Mouse (Mus musculus) c-Kit-positive CD71-positive TER-119-negative erythroid progenitor cells, embryonic 14.5 days (primary cell): ENCODE measurements around the gene Cables2.
"Not testable (repeated sequence)": the region's sequence is repeated elsewhere in the genome, so short reads cannot be mapped to it uniquely, and the experiment has no call there.

ENCODE experiments used
- DNase-seq: peaks from one replicate; pipeline ENCODE4 v3.0.0-alpha.2; 2013; ENCODE audit warnings: low read depth

The Cables2 gene

GRCm38 (mm10) chr2:180277773-180278320, 4.6 kb upstream of the Cables2 start:
- DNase-seq, result no peak

DNA sequence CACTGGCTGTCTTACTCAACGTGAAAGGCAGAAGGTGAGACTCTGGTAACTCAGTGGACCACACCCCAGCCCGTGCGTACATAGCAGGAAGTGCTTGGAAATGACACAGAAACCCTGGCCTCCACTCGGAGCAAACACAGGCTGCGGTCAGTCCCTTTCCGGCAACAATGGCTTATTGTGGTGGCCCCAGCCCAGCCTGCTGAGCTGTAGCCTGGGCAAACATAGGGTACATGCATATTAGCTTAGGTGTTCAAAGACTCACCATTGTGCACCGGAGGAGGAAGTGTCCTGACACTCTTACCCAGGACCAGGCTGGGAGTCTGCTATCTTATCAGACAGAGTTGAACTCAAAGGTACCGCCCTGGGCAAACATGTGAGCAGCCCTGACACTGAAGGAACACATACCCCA, 3.6 kb upstream of the Cables2 start:
- no peak for DNase-seq

- no peak for DNase-seq
Observed at GRCm38 (mm10) chr2:180276385-180276784, 3.1 kb upstream of the Cables2 start.

GRCm38 (mm10) chr2:180275836-180276235, 2.5 kb upstream of the Cables2 start:
- DNase-seq, result peak; percentile 73

DNA sequence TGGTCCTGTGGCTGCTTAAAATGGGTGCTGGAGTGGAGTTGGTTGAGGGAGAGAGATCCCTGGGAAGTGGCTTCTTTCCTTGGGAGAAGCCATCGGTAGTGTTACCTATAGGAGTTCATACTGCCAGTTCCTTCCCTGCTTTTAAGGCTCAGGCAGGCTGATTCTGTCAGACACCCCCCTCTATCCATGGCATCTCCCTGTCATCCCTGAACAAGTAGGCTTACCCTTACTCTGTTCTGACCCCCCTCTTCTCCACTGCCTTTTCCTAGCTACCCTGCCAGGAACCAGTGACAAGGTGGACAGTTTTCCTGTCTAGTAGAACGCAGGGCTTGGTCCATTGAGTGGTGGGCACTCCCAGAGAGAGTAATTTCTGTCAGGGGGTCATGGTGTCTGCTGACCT, 1.2 kb upstream of the Cables2 start:
- no peak for DNase-seq

DNA sequence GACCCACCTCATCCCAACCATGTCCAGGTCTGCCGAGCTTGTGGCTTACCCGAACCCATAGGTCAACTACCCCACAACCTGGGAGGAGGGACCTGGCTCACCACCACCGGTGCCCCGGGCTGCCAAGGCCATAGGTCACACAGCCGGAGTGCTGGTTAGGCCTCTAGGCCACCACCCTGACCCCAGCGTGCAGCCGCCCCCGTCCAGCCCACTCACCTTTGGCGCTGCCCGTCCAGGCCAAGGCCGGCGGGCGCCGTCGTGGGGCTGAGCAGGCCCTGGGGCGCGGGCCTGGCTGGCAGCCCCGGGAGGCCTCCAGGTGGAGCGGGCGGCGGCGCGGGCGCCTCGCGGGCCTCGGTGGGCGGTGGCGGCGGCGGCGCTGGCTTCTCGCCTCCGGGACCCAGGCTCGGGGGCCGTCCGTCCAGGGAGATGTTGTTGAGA, 393 bp downstream of the Cables2 start:
- no peak for DNase-seq

DNA sequence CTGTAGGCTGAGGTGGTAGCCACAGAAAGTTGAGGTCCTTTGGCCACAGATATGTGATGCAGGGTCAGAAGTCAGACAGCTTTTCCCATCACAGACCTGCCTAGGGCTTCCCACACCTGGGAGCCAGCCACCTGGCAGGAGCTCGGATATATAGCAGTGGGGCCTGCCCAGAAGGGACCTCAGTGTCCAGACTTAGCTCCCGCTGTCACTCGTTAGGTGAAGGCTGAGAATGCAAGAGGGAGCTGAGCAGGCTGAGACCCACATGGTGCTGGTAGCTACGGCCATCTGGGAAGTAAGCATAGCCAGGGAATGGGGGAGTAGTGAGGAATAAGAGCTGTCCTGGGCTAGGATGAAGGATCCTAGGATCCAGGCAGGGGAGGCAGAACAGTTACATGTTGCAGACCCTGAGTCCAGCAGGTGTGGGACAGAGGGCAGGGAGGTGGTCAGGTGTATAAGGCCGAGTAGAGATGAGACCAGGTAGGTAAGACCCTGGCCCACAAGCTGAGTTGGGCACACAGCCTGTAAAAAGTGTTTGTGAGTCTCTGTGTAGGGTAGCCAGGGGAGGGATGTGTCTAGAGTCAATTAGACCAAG, 1.4 kb downstream of the Cables2 start:
- no peak for DNase-seq

- no peak for DNase-seq
Observed at GRCm38 (mm10) chr2:180270537-180271255, 2.6 kb downstream of the Cables2 start.

- no peak for DNase-seq
Observed at GRCm38 (mm10) chr2:180269329-180269728, 4.0 kb downstream of the Cables2 start.

DNA sequence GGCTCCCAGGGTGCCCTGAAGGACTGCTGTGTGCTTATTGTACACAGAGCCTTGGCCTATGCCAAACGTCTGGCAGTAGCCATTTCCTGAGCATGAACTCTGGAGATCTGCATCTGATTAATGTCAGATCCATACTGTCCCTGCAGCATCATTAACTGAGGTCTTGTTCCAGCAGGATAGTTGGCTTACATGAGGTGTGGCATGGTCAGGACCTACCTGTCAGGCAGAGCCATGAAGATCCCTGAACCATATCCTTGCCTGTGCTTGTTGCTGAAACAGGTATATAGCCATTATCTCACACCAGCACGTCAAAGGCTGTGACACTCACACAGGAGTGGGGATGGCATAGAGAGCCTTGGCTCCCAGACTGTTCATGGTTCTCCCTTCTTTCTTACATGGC, 5.3 kb downstream of the Cables2 start:
- DNase-seq, result no peak

- DNase-seq, result no peak
Observed at GRCm38 (mm10) chr2:180262891-180263290, 10.4 kb downstream of the Cables2 start.

GRCm38 (mm10) chr2:180262441-180262840, 10.9 kb downstream of the Cables2 start:
- DNase-seq, result no peak

DNA sequence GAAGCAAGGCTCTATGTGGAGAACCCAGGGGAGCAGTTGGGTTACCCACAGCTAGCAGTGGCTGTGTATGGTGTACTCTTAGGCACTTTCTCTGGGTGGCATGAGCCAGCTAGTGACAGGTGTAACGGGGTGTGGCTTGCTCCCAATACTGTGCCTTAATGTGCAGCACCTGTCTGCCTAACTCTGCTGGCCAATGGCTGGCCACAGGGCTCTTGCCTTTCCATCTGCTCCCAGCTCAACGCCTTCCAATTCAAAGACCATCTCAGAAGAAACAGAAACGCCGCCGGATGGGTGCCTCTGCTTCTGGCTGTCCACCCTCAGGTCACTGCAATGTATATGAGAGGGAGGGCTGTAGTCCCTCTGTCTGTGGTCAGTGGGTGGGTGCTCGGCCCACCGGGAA, 11.4 kb downstream of the Cables2 start:
- no peak for DNase-seq

- no peak for DNase-seq
Observed at GRCm38 (mm10) chr2:180260610-180261480, 12.5 kb downstream of the Cables2 start.

- not testable (repeated sequence) for DNase-seq
Observed at GRCm38 (mm10) chr2:180259826-180260609, 13.3 kb downstream of the Cables2 start.

GRCm38 (mm10) chr2:180258951-180259484, 14.3 kb downstream of the Cables2 start:
- DNase-seq, result not testable (repeated sequence)

DNA sequence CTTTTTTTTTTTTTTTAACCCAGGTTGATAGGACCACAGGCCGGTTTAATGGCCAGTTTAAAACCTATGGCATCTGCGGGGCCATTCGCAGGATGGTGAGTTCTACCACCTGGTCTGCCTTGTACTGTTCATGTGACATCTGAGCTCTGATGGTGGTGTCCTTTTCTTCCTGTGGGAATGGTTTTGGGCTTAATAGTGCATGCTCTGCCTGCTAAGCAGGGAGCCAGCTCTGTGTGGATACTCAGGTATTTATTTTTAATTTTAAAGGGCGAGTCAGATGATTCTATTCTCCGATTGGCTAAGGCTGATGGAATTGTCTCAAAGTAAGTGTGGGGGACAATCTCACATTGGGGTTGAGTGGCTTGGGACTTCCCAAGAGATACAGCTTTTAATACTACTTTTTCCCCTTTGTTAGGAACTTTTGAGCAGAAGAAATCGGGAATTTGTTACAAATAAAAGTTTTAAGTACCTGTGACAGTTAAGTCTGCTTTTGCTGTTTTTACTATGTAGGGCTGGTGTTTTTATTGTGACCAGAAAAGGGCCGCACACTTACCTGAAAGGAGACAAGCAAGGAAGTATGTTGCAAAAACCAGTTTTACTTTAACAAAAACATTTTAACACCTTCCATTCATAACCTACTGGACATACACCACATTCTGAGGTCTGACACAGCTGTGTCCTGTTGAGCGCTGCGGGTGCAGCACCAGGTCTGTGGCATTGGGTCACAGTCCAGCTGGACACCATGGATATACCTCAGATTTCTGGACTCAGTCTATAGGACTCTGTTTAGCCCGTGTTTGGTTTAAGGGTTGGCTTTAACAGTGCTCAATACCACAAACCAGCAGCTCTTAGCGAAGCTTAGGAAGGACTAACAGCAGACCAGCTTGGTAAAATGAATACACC, 15.1 kb downstream of the Cables2 start:
- no peak for DNase-seq

- DNase-seq, result peak; percentile 99
Observed at GRCm38 (mm10) chr2:180257001-180257521, 16.2 kb downstream of the Cables2 start, which contains the start of gene Rps21. Gene Rps21, plus strand, starts transcription at chr2:180257377.

DNA sequence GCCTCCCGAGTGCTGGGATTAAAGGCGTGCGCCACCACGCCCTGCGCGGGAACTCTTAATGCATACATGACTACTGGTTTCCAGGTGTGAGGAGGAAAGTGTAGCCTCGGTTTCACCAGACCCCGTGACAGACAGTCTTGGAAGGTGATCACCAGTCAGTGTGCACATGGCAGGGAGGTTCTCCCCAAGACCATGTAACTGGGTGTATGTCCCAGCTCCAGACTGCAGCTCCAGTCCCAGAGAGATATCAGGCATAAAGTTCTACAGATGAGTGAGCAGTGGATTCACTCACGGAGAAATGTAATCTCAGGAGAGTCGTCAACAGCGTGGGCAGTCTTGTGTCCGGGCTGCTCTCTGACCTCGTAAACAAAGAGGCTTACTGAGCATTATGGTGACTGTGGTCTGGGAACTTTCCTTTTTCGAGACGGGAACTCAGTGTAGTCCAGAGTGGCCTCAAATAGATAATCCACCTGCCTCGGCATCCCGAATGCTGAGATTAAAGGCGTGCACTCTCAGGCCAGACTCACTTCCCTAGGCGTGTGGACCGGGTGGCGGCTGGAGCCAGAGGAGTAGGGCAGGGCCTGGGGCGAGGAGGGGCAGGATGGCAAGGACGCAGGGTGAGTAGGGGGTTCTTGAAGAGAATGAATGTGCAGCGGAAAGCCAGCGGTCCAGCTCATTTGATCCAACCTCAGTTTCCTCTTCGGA, 16.8 kb downstream of the Cables2 start:
- DNase-seq, result no peak
